Mouse (Mus musculus): Measurements from ENCODE around the gene Tns1.

The Tns1 gene

GRCm38 (mm10) chr1:74014538-74015327 lies 109.5 kb downstream of the Tns1 start:
- DNase-seq (ENCODE audit: low spot score in 2 of 2) = peak; percentile 73 to 82

GRCm38 (mm10) chr1:74013296-74014031 lies 110.8 kb downstream of the Tns1 start:
- no peak for DNase-seq (ENCODE audit: low spot score in 2 of 2)

DNA sequence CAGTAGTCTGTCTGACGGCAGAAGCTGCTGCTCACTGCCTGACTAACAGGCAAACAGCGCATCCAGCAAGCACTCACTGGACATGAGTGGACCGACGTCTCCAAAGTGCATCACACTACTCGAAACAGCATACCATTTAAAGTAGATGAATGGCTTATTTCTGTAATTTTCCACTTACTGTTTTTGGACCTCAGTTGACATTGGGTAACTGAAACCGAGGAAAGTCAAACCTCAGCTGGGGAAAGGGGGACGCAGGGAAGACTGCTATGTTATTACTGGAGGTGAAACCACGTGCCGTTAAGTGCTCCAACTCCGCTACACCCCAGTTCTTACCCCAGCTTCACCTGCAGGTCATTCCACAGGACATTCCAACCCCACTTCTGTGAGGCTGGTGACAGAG lies 111.5 kb downstream of the Tns1 start:
- DNase-seq (ENCODE audit: low spot score in 2 of 2) = no peak

DNA sequence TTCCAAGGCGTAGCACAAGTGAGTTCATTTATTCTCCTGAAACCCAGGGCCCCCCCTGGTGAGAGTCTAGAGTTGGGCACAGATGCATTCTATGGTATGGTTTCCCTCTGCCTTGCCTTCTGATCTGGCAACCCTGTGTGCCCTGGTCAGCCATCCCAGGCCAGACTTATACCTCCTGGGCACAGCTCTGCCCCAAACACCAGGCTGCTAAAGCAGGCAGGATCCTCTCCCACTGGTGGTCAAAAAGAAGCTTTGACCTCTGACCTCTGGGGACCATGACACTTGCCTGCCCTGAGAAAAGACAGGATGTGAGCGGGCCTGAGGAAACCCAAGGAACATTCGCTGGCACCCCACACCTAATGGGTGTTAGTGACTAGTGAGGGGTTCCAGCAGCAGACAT lies 114.8 kb downstream of the Tns1 start:
- DNase-seq (ENCODE audit: low spot score in 2 of 2) = no peak

DNA sequence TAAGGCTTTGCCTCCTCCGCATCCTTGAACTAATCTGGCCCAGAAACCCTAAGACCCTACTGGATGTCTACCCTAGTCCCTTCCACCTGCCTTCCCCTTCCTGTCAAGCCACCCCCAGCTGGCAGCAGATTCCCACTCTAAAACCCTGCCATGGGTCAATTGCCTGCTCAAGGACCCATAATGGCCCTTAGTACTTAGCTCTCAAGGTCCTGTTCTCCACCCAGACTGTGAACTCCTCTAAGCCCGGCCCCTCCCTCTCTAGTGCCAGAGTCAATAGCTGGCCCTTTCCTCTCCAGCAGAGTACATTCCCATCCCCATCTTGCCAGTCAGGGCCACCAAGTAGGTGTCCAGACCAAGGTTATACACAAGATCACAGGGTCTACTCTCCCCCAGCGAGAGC lies 115.3 kb downstream of the Tns1 start:
- DNase-seq (ENCODE audit: low spot score in 2 of 2) = no peak

DNA sequence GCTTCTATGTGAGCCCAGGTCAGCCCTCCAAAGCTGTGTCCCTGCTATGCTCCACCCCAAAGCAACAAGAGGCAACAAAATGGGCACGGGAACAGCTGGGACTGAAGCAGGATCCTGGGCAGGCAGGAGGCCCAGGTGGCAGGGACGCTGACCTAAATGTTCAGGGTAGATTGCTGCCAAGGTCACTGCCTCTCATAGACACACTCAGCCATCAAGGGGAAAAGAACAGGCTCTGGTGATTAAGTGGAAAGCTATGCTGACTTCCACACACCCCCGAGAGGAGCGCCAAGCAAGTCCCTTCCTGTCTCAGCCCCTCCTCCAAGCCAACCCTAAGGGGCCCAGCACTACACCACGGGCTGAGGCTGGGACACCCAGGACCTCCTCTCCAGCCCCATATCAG lies 115.8 kb downstream of the Tns1 start:
- DNase-seq (ENCODE audit: low spot score in 2 of 2) = peak; percentile 88 to 89

DNA sequence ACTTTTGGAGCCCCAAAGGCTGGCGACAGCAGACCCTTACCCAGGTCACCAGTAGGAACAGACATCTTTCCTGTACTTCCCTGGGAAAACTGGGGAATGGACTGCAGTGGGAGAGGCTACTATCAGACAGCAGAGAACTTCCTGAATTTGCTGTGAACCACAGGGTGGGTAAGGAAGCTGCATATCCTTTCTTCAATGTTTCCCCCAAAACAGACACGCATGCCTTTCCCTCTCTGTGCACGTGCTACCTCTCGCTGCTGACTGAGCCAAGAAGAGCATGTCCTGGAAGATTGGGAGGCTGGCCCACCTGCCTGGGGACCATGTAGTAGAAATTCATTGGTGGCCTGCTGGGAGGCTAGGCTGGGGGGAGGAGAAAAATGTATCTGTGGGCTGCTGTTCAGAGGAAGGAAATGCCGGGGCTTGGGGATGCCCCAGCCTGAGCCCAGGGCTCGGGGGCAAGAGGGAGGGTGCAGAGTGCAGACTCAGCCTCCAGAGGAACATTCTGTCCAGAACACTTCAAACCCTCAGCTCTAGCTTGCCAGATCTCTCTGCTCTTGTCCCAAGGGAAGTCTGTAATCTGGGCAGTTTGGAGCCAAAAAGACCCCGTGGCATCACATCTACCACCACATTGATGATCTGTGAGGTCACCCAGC lies 116.7 kb downstream of the Tns1 start:
- DNase-seq (ENCODE audit: low spot score in 2 of 2) = peak; percentile 74 to 84

GRCm38 (mm10) chr1:74005020-74005419 lies 119.2 kb downstream of the Tns1 start:
- peak; percentile 60 to 64 for DNase-seq (ENCODE audit: low spot score in 2 of 2)

DNA sequence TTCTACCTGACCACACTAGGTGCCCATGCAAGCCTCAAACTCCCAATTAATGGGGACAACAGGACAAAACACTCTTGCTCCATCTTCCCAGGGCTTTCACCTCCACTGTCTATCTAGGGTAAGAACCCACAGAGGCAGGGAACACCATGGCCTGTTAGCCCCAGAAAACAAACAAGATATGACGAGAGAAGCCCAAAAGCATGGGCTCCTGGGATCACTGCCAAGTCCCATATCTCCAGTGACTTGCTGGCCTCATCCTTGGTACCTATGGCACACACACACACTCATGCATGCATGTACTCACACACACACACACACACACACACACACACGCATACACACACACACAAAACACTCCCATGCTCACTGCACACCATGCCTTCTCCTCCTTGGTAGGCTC lies 120.5 kb downstream of the Tns1 start:
- no peak for DNase-seq (ENCODE audit: low spot score in 2 of 2)

DNA sequence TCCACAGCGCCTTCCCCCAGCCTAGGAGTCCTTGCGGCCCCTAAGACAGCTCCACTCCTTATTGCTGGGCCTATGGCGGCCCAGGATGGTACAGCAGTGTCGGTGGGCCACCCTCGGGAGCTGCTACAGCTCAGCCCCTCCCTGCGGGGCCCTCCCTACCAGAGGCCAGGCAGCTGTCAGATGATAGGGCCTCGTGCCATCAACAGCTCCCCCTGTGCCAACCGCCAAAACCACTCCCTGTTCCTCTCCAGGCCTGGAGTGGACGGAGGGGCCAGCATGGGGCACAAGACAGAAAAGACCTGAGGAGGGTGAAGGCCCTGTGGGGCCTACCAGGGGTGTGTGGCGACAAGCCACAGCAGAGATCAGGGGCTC lies 122.8 kb downstream of the Tns1 start:
- DNase-seq (ENCODE audit: low spot score in 2 of 2) = peak; percentile 75 to 79

DNA sequence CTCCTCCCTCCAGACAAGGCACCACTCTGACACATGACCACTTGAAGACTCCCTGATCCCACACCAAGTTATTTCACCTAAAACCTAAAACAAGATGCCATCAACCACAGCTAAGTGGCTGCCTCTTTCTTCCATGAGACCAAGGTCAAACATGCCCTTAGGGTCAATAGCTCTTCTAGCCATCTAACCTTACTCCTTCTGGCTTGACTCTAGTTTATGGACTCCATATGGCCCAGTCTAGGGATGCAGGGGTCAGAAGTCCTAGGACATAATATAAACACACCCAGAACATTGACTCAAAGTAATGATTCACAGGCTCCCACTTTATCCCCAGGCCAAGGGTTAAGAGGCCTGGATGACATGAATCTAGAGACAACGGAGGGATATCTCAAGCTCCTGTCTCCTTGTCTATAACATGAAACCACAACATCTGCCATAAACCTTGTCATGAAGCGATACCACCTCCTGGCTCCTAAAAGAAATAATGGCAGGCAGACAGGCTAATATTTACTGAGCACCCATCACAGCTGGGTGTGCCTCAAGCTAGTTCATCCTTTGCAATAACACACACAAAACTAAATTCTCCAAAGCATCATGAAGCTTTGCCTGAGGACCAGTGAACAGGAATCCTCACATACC lies 123.3 kb downstream of the Tns1 start:
- DNase-seq (ENCODE audit: low spot score in 2 of 2) = no peak

DNA sequence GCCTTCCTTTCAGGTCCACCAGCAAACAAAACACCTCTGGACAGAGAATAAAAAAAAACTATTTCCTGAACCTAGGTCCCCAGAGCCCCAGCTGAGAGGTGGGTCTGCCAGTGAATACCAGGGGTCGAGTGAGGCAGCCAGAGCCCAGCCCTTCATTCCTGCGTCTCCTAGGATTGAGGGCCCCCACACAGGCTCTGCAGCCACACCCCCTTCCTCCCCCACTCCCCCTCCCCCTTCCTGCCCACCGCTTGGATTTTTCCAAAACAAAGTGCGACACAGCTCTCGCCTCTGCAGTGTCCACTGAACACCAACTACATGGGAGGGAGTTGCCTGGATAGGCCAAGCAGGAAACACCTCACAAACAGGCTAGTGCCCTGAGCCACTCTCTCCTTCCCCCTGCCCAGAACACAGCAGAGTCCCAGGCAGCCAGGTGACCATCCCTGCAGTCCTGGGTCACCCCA lies 124.0 kb downstream of the Tns1 start:
- DNase-seq (ENCODE audit: low spot score in 2 of 2) = peak; percentile 72 to 86

DNA sequence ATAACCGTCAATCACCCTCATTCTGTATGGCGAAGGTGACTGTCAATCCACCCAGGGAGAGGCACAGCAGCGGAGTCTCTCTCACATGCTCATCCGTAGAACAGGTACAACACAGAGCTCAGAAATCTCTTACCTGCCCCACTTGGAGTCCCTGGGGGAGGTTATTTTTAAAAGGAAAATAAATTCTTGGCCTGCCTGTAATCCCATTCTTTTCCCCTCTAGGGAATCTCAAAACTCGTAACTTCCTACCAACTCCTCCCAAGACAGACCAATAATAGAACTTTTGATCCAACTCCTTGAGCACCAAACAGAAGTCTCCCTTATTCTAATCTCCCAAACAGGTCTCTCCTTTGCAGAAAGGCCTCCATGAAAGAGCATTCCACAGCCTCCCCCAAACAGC lies 124.7 kb downstream of the Tns1 start:
- DNase-seq (ENCODE audit: low spot score in 2 of 2) = peak; percentile 48 to 68

DNA sequence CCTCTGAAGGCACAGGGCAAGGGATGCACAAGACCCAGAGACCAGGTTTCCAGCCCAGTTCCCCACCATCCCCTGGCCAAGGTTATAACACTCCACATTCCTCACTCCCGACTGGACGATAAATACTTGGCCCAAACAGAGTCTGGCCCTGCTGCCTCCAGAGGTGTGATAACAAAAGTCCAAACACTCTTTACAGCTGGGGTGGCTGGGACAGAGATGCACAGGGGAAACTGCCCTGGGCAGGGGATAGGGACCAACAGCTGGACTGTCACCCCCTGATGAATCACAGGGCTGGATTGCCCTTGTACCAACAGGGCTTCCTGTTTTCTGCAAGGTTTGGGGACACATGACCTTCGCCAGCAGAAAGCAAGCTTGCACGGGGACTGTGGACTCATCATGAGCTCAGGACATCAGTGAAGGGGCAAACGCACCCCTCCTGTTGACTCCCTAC lies 125.3 kb downstream of the Tns1 start:
- DNase-seq (ENCODE audit: low spot score in 2 of 2) = peak in 1 of 2 experiments; percentile 76

GRCm38 (mm10) chr1:73998131-73998865 lies 126.0 kb downstream of the Tns1 start:
- DNase-seq (ENCODE audit: low spot score in 2 of 2) = peak; percentile 86 to 91

DNA sequence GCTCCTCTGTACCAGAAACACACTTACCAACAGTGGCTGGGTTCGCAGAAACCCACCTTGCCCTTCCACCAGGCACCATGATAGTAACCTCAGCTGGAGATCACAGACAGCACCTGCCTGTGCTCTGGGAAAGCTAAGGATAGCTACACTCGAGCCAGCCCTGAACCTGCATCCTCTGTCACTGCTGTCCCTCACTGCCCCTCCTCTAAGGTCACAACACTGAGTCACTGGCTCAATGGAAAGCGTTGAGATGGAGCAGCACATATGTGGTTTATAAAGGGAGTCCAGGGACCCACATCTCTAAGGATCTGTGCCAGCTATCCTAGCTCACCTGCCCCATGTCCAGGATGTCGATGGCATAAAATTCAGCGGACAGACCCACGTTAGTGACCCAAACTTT lies 126.9 kb downstream of the Tns1 start:
- DNase-seq (ENCODE audit: low spot score in 2 of 2) = no peak

- no peak for DNase-seq (ENCODE audit: low spot score in 2 of 2)
Observed at GRCm38 (mm10) chr1:73996650-73997049, 127.6 kb downstream of the Tns1 start.

DNA sequence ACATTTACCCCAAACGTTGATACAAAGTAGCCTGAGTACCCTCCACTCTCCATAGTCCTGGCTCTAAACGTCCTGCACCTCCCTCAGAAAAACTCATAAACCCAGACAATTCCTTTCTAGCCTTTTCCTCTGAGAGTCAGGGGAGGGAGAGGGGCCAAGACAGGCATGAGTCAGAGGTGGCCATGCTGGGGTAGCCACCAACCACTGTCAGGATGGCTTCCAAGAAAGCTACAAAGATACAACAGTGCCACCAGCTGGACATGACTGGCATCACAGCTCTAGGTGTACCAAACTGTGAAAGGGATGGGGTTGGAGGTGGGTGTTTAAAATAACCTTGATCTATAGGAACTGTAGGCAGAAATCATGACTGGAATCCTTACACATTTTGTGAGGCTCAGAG lies 128.0 kb downstream of the Tns1 start:
- peak; percentile 75 to 82 for DNase-seq (ENCODE audit: low spot score in 2 of 2)

- no peak for DNase-seq (ENCODE audit: low spot score in 2 of 2)
Observed at GRCm38 (mm10) chr1:73995063-73995810, 129.0 kb downstream of the Tns1 start.

- DNase-seq (ENCODE audit: low spot score in 2 of 2) = no peak
Observed at GRCm38 (mm10) chr1:73993901-73994426, 130.3 kb downstream of the Tns1 start.

Measured in heart, adult 9 months (tissue).